Mouse (Mus musculus): ENCODE results near the gene Zc3h13. TPM values are rescaled to one million over a fixed set of nuclear protein-coding genes. Genes with fewer than 3 reads are reported as not detected.

Gene Zc3h13
- polyA plus RNA-seq, 1 experiment from 2014 or later = 15.5 TPM

- no peak for ATAC-seq (ENCODE audit: low read depth)
- no peaks in the 10 kb centered on the region for H3K4me1 ChIP-seq (replicated peaks)
- peaks cover 61% of the 10 kb centered on the region for H3K36me3 ChIP-seq
- no peaks in the 10 kb centered on the region for H3K27me3 ChIP-seq
- H3K4me2 ChIP-seq = no peak overlapping the region
- no peak overlapping the region for H3K9ac ChIP-seq
- WGBS (ENCODE audit: insufficient replicate concordance) = 50% methylated on average over 8 of the region's 8 CpGs
- DNase-seq = no peak
- no peak overlapping the region for H3K27ac ChIP-seq
- H3K9me3 ChIP-seq (replicated peaks) = no peaks in the 10 kb centered on the region
- H3K4me3 ChIP-seq (replicated peaks) = no peak overlapping the region
Measured at GRCm38 (mm10) chr14:75328062-75328461, 43.9 kb downstream of the Zc3h13 start.

GRCm38 (mm10) chr14:75330621-75331020, 46.4 kb downstream of the Zc3h13 start:
- H3K9me3 ChIP-seq (replicated peaks) = no peaks in the 10 kb centered on the region
- WGBS (ENCODE audit: insufficient replicate concordance) = 78% methylated on average over 6 of the region's 6 CpGs
- no peak overlapping the region for H3K27ac ChIP-seq
- no peak overlapping the region for H3K9ac ChIP-seq
- H3K36me3 ChIP-seq = peaks cover 54% of the 10 kb centered on the region
- DNase-seq (no peak), ATAC-seq (ENCODE audit: low read depth) (no peak)
- H3K4me3 ChIP-seq (replicated peaks) = no peak overlapping the region
- no peaks in the 10 kb centered on the region for H3K4me1 ChIP-seq (replicated peaks)
- no peaks in the 10 kb centered on the region for H3K27me3 ChIP-seq
- H3K4me2 ChIP-seq = no peak overlapping the region

- Histone ChIP-seq H3K4me3 (replicated peaks) (no peak overlapping the region), H3K27ac (no peak overlapping the region), H3K36me3 (peaks cover 62% of the 10 kb centered on the region), H3K4me1 (replicated peaks) (no peaks in the 10 kb centered on the region), H3K27me3 (no peaks in the 10 kb centered on the region), H3K9me3 (replicated peaks) (no peaks in the 10 kb centered on the region), H3K4me2 (no peak overlapping the region), H3K9ac (no peak overlapping the region)
- 78% methylated on average over 4 of the region's 4 CpGs for WGBS (ENCODE audit: insufficient replicate concordance)
- DNase-seq (no peak), ATAC-seq (ENCODE audit: low read depth) (no peak)
Measured at GRCm38 (mm10) chr14:75334321-75334720, 50.1 kb downstream of the Zc3h13 start.

- no peak for DNase-seq
- 71% methylated on average over 2 of the region's 2 CpGs for WGBS (ENCODE audit: insufficient replicate concordance)
- Histone ChIP-seq H3K4me1 (replicated peaks) (no peaks in the 10 kb centered on the region), H3K4me3 (replicated peaks) (no peak overlapping the region), H3K9ac (no peak overlapping the region), H3K36me3 (peaks cover 48% of the 10 kb centered on the region), H3K4me2 (no peak overlapping the region), H3K9me3 (replicated peaks) (no peaks in the 10 kb centered on the region), H3K27me3 (no peaks in the 10 kb centered on the region), H3K27ac (no peak overlapping the region)
- peak; percentile 68 for ATAC-seq (ENCODE audit: low read depth)
Measured at GRCm38 (mm10) chr14:75337884-75338283, 53.7 kb downstream of the Zc3h13 start.

- Histone ChIP-seq H3K27ac (no peak overlapping the region), H3K36me3 (peaks cover 24% of the 10 kb centered on the region), H3K4me2 (no peak overlapping the region), H3K9ac (no peak overlapping the region), H3K4me3 (replicated peaks) (no peak overlapping the region), H3K4me1 (replicated peaks) (no peaks in the 10 kb centered on the region), H3K27me3 (no peaks in the 10 kb centered on the region), H3K9me3 (replicated peaks) (no peaks in the 10 kb centered on the region)
- ATAC-seq (ENCODE audit: low read depth) = no peak
- 77% methylated on average over 5 of the region's 5 CpGs for WGBS (ENCODE audit: insufficient replicate concordance)
- DNase-seq = no peak
Measured at GRCm38 (mm10) chr14:75346041-75346440, 61.9 kb downstream of the Zc3h13 start.

- WGBS (ENCODE audit: insufficient replicate concordance) = 54% methylated on average over 4 of the region's 4 CpGs
- no peak overlapping the region for H3K4me2 ChIP-seq
- ATAC-seq (ENCODE audit: low read depth) (no peak), DNase-seq (no peak)
- H3K36me3 ChIP-seq = no peaks in the 10 kb centered on the region
- no peaks in the 10 kb centered on the region for H3K9me3 ChIP-seq (replicated peaks)
- H3K27ac ChIP-seq = no peak overlapping the region
- no peaks in the 10 kb centered on the region for H3K27me3 ChIP-seq
- H3K4me3 ChIP-seq (replicated peaks) = no peak overlapping the region
- no peaks in the 10 kb centered on the region for H3K4me1 ChIP-seq (replicated peaks)
- no peak overlapping the region for H3K9ac ChIP-seq
Measured at GRCm38 (mm10) chr14:75351626-75352025, 67.5 kb downstream of the Zc3h13 start.

GRCm38 (mm10) chr14:75363316-75363715, 79.1 kb downstream of the Zc3h13 start:
- no peaks in the 10 kb centered on the region for H3K4me1 ChIP-seq (replicated peaks)
- H3K9ac ChIP-seq = no peak overlapping the region
- no peak overlapping the region for H3K4me2 ChIP-seq
- DNase-seq (no peak), ATAC-seq (ENCODE audit: low read depth) (no peak)
- no peaks in the 10 kb centered on the region for H3K36me3 ChIP-seq
- H3K9me3 ChIP-seq (replicated peaks) = no peaks in the 10 kb centered on the region
- H3K4me3 ChIP-seq (replicated peaks) = no peak overlapping the region
- H3K27ac ChIP-seq = no peak overlapping the region
- WGBS (ENCODE audit: insufficient replicate concordance) = 62% methylated on average over 6 of the region's 6 CpGs
- H3K27me3 ChIP-seq = no peaks in the 10 kb centered on the region

GRCm38 (mm10) chr14:75365301-75366035, 81.3 kb downstream of the Zc3h13 start:
- Histone ChIP-seq H3K4me3 (replicated peaks) (no peak overlapping the region), H3K9me3 (replicated peaks) (no peaks in the 10 kb centered on the region), H3K27me3 (no peaks in the 10 kb centered on the region), H3K4me2 (no peak overlapping the region), H3K27ac (no peak overlapping the region), H3K9ac (no peak overlapping the region), H3K4me1 (replicated peaks) (no peaks in the 10 kb centered on the region), H3K36me3 (no peaks in the 10 kb centered on the region)
- ATAC-seq (ENCODE audit: low read depth) (no peak), DNase-seq (no peak)
- 60% methylated on average over 9 of the region's 9 CpGs for WGBS (ENCODE audit: insufficient replicate concordance)

GRCm38 (mm10) chr14:75366741-75367140, 82.6 kb downstream of the Zc3h13 start:
- Histone ChIP-seq H3K9ac (no peak overlapping the region), H3K36me3 (no peaks in the 10 kb centered on the region), H3K27ac (no peak overlapping the region), H3K4me2 (no peak overlapping the region), H3K27me3 (no peaks in the 10 kb centered on the region), H3K4me1 (replicated peaks) (no peaks in the 10 kb centered on the region), H3K9me3 (replicated peaks) (no peaks in the 10 kb centered on the region), H3K4me3 (replicated peaks) (no peak overlapping the region)
- DNase-seq (peak; percentile 10), ATAC-seq (ENCODE audit: low read depth) (no peak)
- WGBS (ENCODE audit: insufficient replicate concordance) = 21% methylated on average over 11 of the region's 11 CpGs

GRCm38 (mm10) chr14:75367503-75367902, 83.3 kb downstream of the Zc3h13 start:
- Histone ChIP-seq H3K36me3 (no peaks in the 10 kb centered on the region), H3K9me3 (replicated peaks) (no peaks in the 10 kb centered on the region), H3K27me3 (no peaks in the 10 kb centered on the region), H3K4me3 (replicated peaks) (no peak overlapping the region), H3K4me1 (replicated peaks) (no peaks in the 10 kb centered on the region), H3K27ac (no peak overlapping the region), H3K9ac (no peak overlapping the region), H3K4me2 (no peak overlapping the region)
- 29% methylated on average over 3 of the region's 3 CpGs for WGBS (ENCODE audit: insufficient replicate concordance)
- no peak for DNase-seq
- no peak for ATAC-seq (ENCODE audit: low read depth)

GRCm38 (mm10) chr14:75369880-75370279, 85.7 kb downstream of the Zc3h13 start:
- Histone ChIP-seq H3K9ac (no peak overlapping the region), H3K27me3 (no peaks in the 10 kb centered on the region), H3K4me2 (no peak overlapping the region), H3K9me3 (replicated peaks) (no peaks in the 10 kb centered on the region), H3K36me3 (no peaks in the 10 kb centered on the region), H3K4me3 (replicated peaks) (no peak overlapping the region), H3K27ac (no peak overlapping the region), H3K4me1 (replicated peaks) (no peaks in the 10 kb centered on the region)
- 68% methylated on average over 5 of the region's 5 CpGs for WGBS (ENCODE audit: insufficient replicate concordance)
- no peak for DNase-seq
- no peak for ATAC-seq (ENCODE audit: low read depth)

GRCm38 (mm10) chr14:75375006-75375598, 90.9 kb downstream of the Zc3h13 start:
- ATAC-seq (ENCODE audit: low read depth) (no peak), DNase-seq (no peak)
- Histone ChIP-seq H3K4me2 (no peak overlapping the region), H3K4me3 (replicated peaks) (no peak overlapping the region), H3K36me3 (no peaks in the 10 kb centered on the region), H3K9me3 (replicated peaks) (no peaks in the 10 kb centered on the region), H3K4me1 (replicated peaks) (no peaks in the 10 kb centered on the region), H3K27me3 (no peaks in the 10 kb centered on the region), H3K9ac (no peak overlapping the region), H3K27ac (no peak overlapping the region)
- 54% methylated on average over 11 of the region's 11 CpGs for WGBS (ENCODE audit: insufficient replicate concordance)
